Mouse (Mus musculus) hindbrain, embryonic 16.5 days (tissue): ENCODE results near the gene Ehf. TPM values are rescaled to one million over a fixed set of nuclear protein-coding genes. Genes with fewer than 3 reads are reported as not detected.

Experiments
- ATAC-seq: fragments of 200-750 bp; cut with Nextera tagmentation; 2 replicates; pipeline ENCODE4 v1.8.0; 2017; ENCODE audit warnings: moderate TSS enrichment, moderate library complexity
- H3K27ac ChIP-seq: fragments of 300-500 bp; sonication (generic); 2 replicates; pipeline ENCODE4 v1.5.1; 2014; ENCODE audit warnings: low read depth, mild to moderate bottlenecking, control low read depth, low read length, moderate library complexity
- H3K27me3 ChIP-seq: fragments of 300-500 bp; sonication (generic); replicated peaks from 2 replicates; pipeline ENCODE4 v1.6.1; 2014; ENCODE audit warnings: low read length; ENCODE audit not compliant: control insufficient read depth, insufficient read depth
- H3K36me3 ChIP-seq: fragments of 300-500 bp; sonication (generic); 2 replicates; pipeline ENCODE4 v1.6.1; 2014; ENCODE audit warnings: mild to moderate bottlenecking, low read length, moderate library complexity, mixed read lengths; ENCODE audit not compliant: control insufficient read depth, insufficient read depth
- H3K4me1 ChIP-seq: fragments of 300-500 bp; sonication (generic); 2 replicates; pipeline ENCODE4 v1.6.1; 2014; ENCODE audit warnings: low read depth, low read length; ENCODE audit not compliant: control insufficient read depth, insufficient read depth
- H3K4me2 ChIP-seq: fragments of 300-500 bp; sonication (generic); 2 replicates; pipeline ENCODE4 v1.6.1; 2014; ENCODE audit warnings: mild to moderate bottlenecking, low read length, control low read depth, moderate library complexity
- H3K4me3 ChIP-seq: fragments of 300-500 bp; sonication (generic); 2 replicates; pipeline ENCODE4 v1.5.1; 2014; ENCODE audit warnings: mild to moderate bottlenecking, low read length, control low read depth, moderate library complexity
- H3K9ac ChIP-seq: fragments of 300-500 bp; sonication (generic); 2 replicates; pipeline ENCODE4 v1.6.1; 2014; ENCODE audit warnings: low read depth, mild to moderate bottlenecking, control low read depth, low read length, moderate library complexity
- H3K9me3 ChIP-seq: fragments of 300-500 bp; sonication (generic); 2 replicates; pipeline ENCODE4 v1.6.1; 2014; ENCODE audit warnings: mild to moderate bottlenecking, low read length, moderate library complexity; ENCODE audit not compliant: control insufficient read depth
- WGBS: fragments of 180-500 bp; shearing (Covaris S2); extraction: QIAGEN DNeasy Blood & Tissue Kit; methylation state at CpG from one replicate; pipeline ENCODE4 v1.1.7; 2014; 5-methylcytosine and 5-hydroxymethylcytosine counted together
- polyA plus RNA-seq: library from polyadenylated mRNA; unstranded; fragments of >200 nt; fragmentation: Nextera tagmentation; extraction: Ambion mirVana; gene quantifications from 2 replicates; pipeline ENCODE4 v1.2.1, GENCODE M21; 2015

Ehf gene
- polyA plus RNA-seq, 1 experiment from 2014 or later, result 0.14 TPM

- Histone ChIP-seq H3K4me1 (no peaks in the 10 kb centered on the region), H3K9me3 (no peaks in the 10 kb centered on the region), H3K9ac (no peak overlapping the region), H3K36me3 (no peaks in the 10 kb centered on the region), H3K27ac (no peak overlapping the region), H3K27me3 (no peaks in the 10 kb centered on the region), H3K4me2 (no peak overlapping the region), H3K4me3 (no peak overlapping the region)
- ATAC-seq, result no peak
- 69% methylated on average over 3 of the region's 3 CpGs for WGBS
Measured at GRCm38 (mm10) chr2:103336000-103336399, 32.9 kb upstream of the Ehf start.

DNA sequence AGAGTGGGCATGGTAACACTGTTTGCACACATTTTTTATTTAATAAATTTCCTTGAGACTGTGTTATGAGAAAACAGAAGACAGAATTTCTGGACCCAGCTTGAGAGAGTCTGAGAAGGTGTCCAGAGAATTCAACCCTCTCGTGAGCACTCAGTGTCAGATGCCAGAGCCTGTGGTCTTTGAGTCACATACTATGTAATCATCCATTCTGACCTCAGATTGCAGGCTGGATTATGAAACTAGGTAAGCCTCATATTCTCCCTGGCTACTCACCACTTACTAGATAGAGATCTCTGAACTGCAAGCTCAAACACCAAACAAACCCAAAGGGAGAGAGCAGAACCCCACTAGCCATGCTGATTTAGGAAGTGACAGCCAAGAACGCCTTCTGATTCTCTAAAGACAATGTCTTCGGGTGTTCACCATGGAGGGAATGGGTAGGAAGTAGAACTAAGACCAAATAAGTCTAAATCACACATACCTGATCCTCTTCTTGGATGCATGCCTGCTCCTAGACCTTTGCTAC lies 28.7 kb upstream of the Ehf start:
- 84% methylated on average over 3 of the region's 3 CpGs for WGBS
- no peak for ATAC-seq
- no peaks in the 10 kb centered on the region for H3K9me3 ChIP-seq
- H3K4me2 ChIP-seq, result no peak overlapping the region
- H3K4me1 ChIP-seq, result no peaks in the 10 kb centered on the region
- H3K27ac ChIP-seq, result no peak overlapping the region
- no peak overlapping the region for H3K9ac ChIP-seq
- no peaks in the 10 kb centered on the region for H3K36me3 ChIP-seq
- H3K4me3 ChIP-seq, result no peak overlapping the region
- no peaks in the 10 kb centered on the region for H3K27me3 ChIP-seq

DNA sequence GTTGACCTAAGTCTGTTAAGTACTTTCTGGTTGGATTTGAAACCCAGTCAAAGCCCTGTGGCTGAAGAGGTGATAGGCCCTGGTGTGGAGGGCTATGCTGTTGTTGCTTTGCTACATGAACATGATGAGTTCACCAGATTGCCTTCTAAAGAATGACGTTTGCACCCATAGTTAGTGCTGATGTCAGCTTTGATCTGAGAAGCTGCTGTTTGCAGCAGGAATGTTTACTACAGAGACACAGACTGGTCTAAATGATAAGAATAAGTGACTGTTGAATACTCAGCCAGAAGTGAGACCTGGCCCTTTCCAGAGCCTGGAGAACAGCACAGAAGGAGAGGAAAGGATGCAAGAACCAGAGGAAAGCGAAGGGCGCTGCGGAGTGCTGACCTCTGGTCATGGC lies 25.7 kb upstream of the Ehf start:
- no peak for ATAC-seq
- no peak overlapping the region for H3K4me3 ChIP-seq
- 84% methylated on average over 4 of the region's 4 CpGs for WGBS

GRCm38 (mm10) chr2:103325301-103326048 lies 22.4 kb upstream of the Ehf start:
- WGBS, result 86% methylated on average over 7 of the region's 7 CpGs

More for the DNA sequence above, 25.7 kb upstream of the Ehf start:
- Histone ChIP-seq H3K27ac (no peak overlapping the region), H3K4me1 (no peaks in the 10 kb centered on the region), H3K27me3 (no peaks in the 10 kb centered on the region), H3K4me2 (no peak overlapping the region), H3K9ac (no peak overlapping the region), H3K36me3 (no peaks in the 10 kb centered on the region), H3K9me3 (no peaks in the 10 kb centered on the region)

GRCm38 (mm10) chr2:103324320-103324719 lies 21.2 kb upstream of the Ehf start:
- H3K4me1 ChIP-seq, result no peaks in the 10 kb centered on the region
- no peaks in the 10 kb centered on the region for H3K27me3 ChIP-seq
- no peak for ATAC-seq
- no peak overlapping the region for H3K27ac ChIP-seq
- no peak overlapping the region for H3K9ac ChIP-seq
- no peaks in the 10 kb centered on the region for H3K36me3 ChIP-seq
- H3K4me3 ChIP-seq, result no peak overlapping the region
- H3K9me3 ChIP-seq, result no peaks in the 10 kb centered on the region
- H3K4me2 ChIP-seq, result no peak overlapping the region
- 81% methylated on average over 2 of the region's 2 CpGs for WGBS

More at GRCm38 (mm10) chr2:103325301-103326048, 22.4 kb upstream of the Ehf start:
- Histone ChIP-seq H3K36me3 (no peaks in the 10 kb centered on the region), H3K4me3 (no peak overlapping the region), H3K27ac (no peak overlapping the region), H3K4me2 (no peak overlapping the region), H3K9ac (no peak overlapping the region), H3K4me1 (no peaks in the 10 kb centered on the region), H3K9me3 (no peaks in the 10 kb centered on the region), H3K27me3 (no peaks in the 10 kb centered on the region)
- ATAC-seq, result no peak

DNA sequence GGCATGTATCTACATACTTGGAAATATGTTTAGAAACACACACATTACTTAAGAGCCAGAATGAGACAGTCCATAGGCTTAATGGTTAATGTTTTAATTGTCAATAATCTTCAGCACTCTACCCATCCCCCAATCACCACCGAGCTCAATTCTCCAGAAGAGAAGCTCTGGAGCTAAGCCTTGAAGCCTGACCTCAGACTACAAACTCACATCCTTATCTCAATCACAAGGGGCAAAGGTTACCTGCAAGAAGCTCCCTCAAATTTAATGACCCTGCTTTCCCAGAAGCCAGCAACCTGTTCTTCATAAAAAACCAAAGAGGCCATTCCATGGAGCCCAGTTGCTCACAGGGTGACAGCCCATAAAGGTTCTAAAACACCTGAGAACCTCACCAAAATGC lies 19.1 kb upstream of the Ehf start:
- no peak overlapping the region for H3K4me2 ChIP-seq
- ATAC-seq, result no peak
- 86% methylated on average over 1 of the region's 1 CpGs for WGBS
- H3K36me3 ChIP-seq, result no peaks in the 10 kb centered on the region
- no peak overlapping the region for H3K27ac ChIP-seq
- no peaks in the 10 kb centered on the region for H3K27me3 ChIP-seq
- H3K4me1 ChIP-seq, result no peaks in the 10 kb centered on the region
- no peaks in the 10 kb centered on the region for H3K9me3 ChIP-seq
- H3K9ac ChIP-seq, result no peak overlapping the region
- no peak overlapping the region for H3K4me3 ChIP-seq

DNA sequence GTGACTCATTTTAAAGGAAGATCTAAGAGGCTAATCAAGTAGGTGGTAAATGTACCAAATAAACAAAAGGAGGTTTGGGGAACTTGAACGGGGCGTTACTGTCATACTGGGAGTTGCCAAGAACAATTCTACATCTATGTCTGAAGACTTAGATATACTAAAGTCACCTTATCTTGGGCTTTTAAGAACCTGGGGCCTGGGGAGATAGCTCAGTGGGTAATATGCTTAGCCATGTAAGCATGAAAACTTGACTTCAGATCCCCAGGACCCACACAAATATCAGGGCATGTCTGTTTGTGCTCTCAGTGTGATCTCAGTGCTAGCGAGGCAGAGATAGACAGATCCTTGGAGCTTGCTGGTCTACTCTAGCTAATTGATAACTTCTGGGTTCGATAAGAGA lies 18.6 kb upstream of the Ehf start:
- H3K4me2 ChIP-seq, result no peak overlapping the region

DNA sequence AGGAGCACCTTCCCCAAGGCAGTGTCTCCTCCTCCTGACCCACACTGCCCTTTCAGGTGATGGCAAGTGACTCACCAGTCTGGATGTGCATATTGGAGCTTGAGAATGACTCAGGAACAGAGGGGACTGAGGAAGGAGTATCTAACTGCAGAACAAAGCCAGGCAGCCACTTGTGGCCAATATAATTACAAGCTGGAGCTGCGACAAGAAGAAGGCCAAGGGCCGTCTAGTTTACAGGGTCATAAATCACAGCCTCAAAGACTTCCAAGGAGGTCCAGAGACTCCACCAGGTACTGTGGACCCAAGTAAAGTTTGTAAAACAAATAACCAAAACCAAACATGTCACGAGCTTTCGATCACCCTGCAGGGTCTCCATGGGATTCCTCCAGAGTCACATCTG lies 10.9 kb upstream of the Ehf start:
- Histone ChIP-seq H3K4me3 (no peak overlapping the region), H3K4me2 (no peak overlapping the region), H3K9ac (no peak overlapping the region), H3K27me3 (no peaks in the 10 kb centered on the region), H3K36me3 (no peaks in the 10 kb centered on the region), H3K4me1 (no peaks in the 10 kb centered on the region), H3K27ac (no peak overlapping the region), H3K9me3 (no peaks in the 10 kb centered on the region)
- ATAC-seq, result no peak
- 81% methylated on average over 4 of the region's 4 CpGs for whole genome bisulfite sequencing

More for the DNA sequence above, 18.6 kb upstream of the Ehf start:
- H3K27me3 ChIP-seq, result no peaks in the 10 kb centered on the region
- no peaks in the 10 kb centered on the region for H3K36me3 ChIP-seq
- H3K4me3 ChIP-seq, result no peak overlapping the region
- no peak for ATAC-seq
- WGBS, result 87% methylated on average over 4 of the region's 4 CpGs
- H3K4me1 ChIP-seq, result no peaks in the 10 kb centered on the region
- no peaks in the 10 kb centered on the region for H3K9me3 ChIP-seq
- no peak overlapping the region for H3K27ac ChIP-seq
- no peak overlapping the region for H3K9ac ChIP-seq

- H3K4me2 ChIP-seq, result no peak overlapping the region
- no peaks in the 10 kb centered on the region for H3K36me3 ChIP-seq
- H3K27ac ChIP-seq, result no peak overlapping the region
- H3K27me3 ChIP-seq, result no peaks in the 10 kb centered on the region
- H3K4me1 ChIP-seq, result no peaks in the 10 kb centered on the region
- no peak overlapping the region for H3K4me3 ChIP-seq
- ATAC-seq, result no peak
- H3K9me3 ChIP-seq, result no peaks in the 10 kb centered on the region
- WGBS, result 41% methylated on average over 4 of the region's 4 CpGs
- H3K9ac ChIP-seq, result no peak overlapping the region
Measured at GRCm38 (mm10) chr2:103312640-103313039, 9.6 kb upstream of the Ehf start.
